Mouse (Mus musculus): Measurements from ENCODE around the gene Klf17.
"Not testable (repeated sequence)": the region's sequence is repeated elsewhere in the genome, so short reads cannot be mapped to it uniquely, and the experiment has no call there.

Gene Klf17

GRCm38 (mm10) chr4:117765416-117765815 is at the start of gene Klf17:
Gene Klf17 (minus strand): TSS chr4:117765648.
- DNase-seq (ENCODE audit: low spot score) = no peak

- no peak for DNase-seq (ENCODE audit: low spot score)
These were observed 48.9 kb upstream of the Klf17 start for GRCm38 (mm10) chr4:117814333-117814732.

GRCm38 (mm10) chr4:117813591-117814192 is 48.2 kb upstream of the Klf17 start:
- DNase-seq (ENCODE audit: low spot score) = no peak

- DNase-seq (ENCODE audit: low spot score) = no peak
These were observed 45.5 kb upstream of the Klf17 start for GRCm38 (mm10) chr4:117810933-117811332.

- DNase-seq (ENCODE audit: low spot score) = no peak
These were observed 41.5 kb upstream of the Klf17 start for GRCm38 (mm10) chr4:117806992-117807391.

GRCm38 (mm10) chr4:117799904-117800303 is 34.5 kb upstream of the Klf17 start:
- no peak for DNase-seq (ENCODE audit: low spot score)

GRCm38 (mm10) chr4:117788308-117788707 is 22.9 kb upstream of the Klf17 start:
- no peak for DNase-seq (ENCODE audit: low spot score)

GRCm38 (mm10) chr4:117786963-117787362 is 21.5 kb upstream of the Klf17 start:
- no peak for DNase-seq (ENCODE audit: low spot score)

- DNase-seq (ENCODE audit: low spot score) = no peak
These were observed 17.5 kb upstream of the Klf17 start for GRCm38 (mm10) chr4:117782908-117783307.

GRCm38 (mm10) chr4:117772960-117773359 is 7.5 kb upstream of the Klf17 start:
- no peak for DNase-seq (ENCODE audit: low spot score)

- peak; percentile 84 for DNase-seq (ENCODE audit: low spot score)
These were observed 5.5 kb upstream of the Klf17 start for GRCm38 (mm10) chr4:117770935-117771334.

- DNase-seq (ENCODE audit: low spot score) = no peak
These were observed 5.3 kb downstream of the Klf17 start for GRCm38 (mm10) chr4:117760151-117760550.

GRCm38 (mm10) chr4:117752469-117752868 is 13.0 kb downstream of the Klf17 start:
- DNase-seq (ENCODE audit: low spot score) = not testable (repeated sequence)

- DNase-seq (ENCODE audit: low spot score) = no peak
These were observed 27.9 kb downstream of the Klf17 start for GRCm38 (mm10) chr4:117737559-117737958.

- no peak for DNase-seq (ENCODE audit: low spot score)
These were observed 33.5 kb downstream of the Klf17 start for GRCm38 (mm10) chr4:117731926-117732325.

GRCm38 (mm10) chr4:117724112-117724511 is 41.3 kb downstream of the Klf17 start, which contains the start of gene Gm12845:
Gene Gm12845 (plus strand): TSS chr4:117724412.
- no peak for DNase-seq (ENCODE audit: low spot score)

GRCm38 (mm10) chr4:117713303-117714098 is 51.9 kb downstream of the Klf17 start:
- DNase-seq (ENCODE audit: low spot score) = no peak

GRCm38 (mm10) chr4:117712314-117712713 is 53.1 kb downstream of the Klf17 start:
- DNase-seq (ENCODE audit: low spot score) = no peak

GRCm38 (mm10) chr4:117708780-117709550 is 56.5 kb downstream of the Klf17 start:
- no peak for DNase-seq (ENCODE audit: low spot score)

Data from layer of hippocampus, adult 9-10 months (tissue).